Mouse (Mus musculus) A20 (cell line): Measurements from ENCODE around the gene Pde4b.

Experiments
- DNase-seq: peaks from one replicate; pipeline ENCODE4 v3.0.0-alpha.2; 2011; ENCODE audit warnings: low read depth, low spot score

Gene Pde4b

GRCm38 (mm10) chr4:102177258-102177657 lies 89.9 kb downstream of the Pde4b start:
- no peak for DNase-seq

- DNase-seq = no peak
These were observed 99.5 kb downstream of the Pde4b start for GRCm38 (mm10) chr4:102186888-102187287.

- no peak for DNase-seq
These were observed 110.4 kb downstream of the Pde4b start for GRCm38 (mm10) chr4:102197707-102198106.

GRCm38 (mm10) chr4:102209773-102210172 lies 122.4 kb downstream of the Pde4b start:
- DNase-seq = no peak

GRCm38 (mm10) chr4:102226700-102227099 lies 139.4 kb downstream of the Pde4b start:
- peak; percentile 24 for DNase-seq

GRCm38 (mm10) chr4:102228953-102229586 lies 141.7 kb downstream of the Pde4b start:
- peak; percentile 26 for DNase-seq

- DNase-seq = no peak
These were observed 143.6 kb downstream of the Pde4b start for GRCm38 (mm10) chr4:102230898-102231297.

- DNase-seq = no peak
These were observed 146.3 kb downstream of the Pde4b start for GRCm38 (mm10) chr4:102233633-102234032.

GRCm38 (mm10) chr4:102235151-102235550 lies 147.8 kb downstream of the Pde4b start:
- no peak for DNase-seq

- no peak for DNase-seq
These were observed 151.8 kb downstream of the Pde4b start for GRCm38 (mm10) chr4:102239102-102239501.

- no peak for DNase-seq
These were observed 152.5 kb downstream of the Pde4b start for GRCm38 (mm10) chr4:102239657-102240390.

GRCm38 (mm10) chr4:102240754-102241427 lies 153.5 kb downstream of the Pde4b start:
- no peak for DNase-seq

GRCm38 (mm10) chr4:102253994-102254393 lies 166.7 kb downstream of the Pde4b start:
- DNase-seq = no peak

GRCm38 (mm10) chr4:102254466-102255294 lies 167.3 kb downstream of the Pde4b start:
- no peak for DNase-seq

GRCm38 (mm10) chr4:102255295-102255670 lies 167.9 kb downstream of the Pde4b start:
- DNase-seq = no peak

- no peak for DNase-seq
These were observed 169.0 kb downstream of the Pde4b start for GRCm38 (mm10) chr4:102256170-102256960.

- DNase-seq = no peak
These were observed 172.9 kb downstream of the Pde4b start for GRCm38 (mm10) chr4:102260216-102260615.

GRCm38 (mm10) chr4:102272313-102272712 lies 185.0 kb downstream of the Pde4b start:
- peak; percentile 2 for DNase-seq

- no peak for DNase-seq
These were observed 185.4 kb downstream of the Pde4b start for GRCm38 (mm10) chr4:102272749-102273148.

- no peak for DNase-seq
These were observed 188.4 kb downstream of the Pde4b start for GRCm38 (mm10) chr4:102275716-102276115.

- no peak for DNase-seq
These were observed 191.6 kb downstream of the Pde4b start for GRCm38 (mm10) chr4:102278958-102279357.
